In the genomic region with DNA sequence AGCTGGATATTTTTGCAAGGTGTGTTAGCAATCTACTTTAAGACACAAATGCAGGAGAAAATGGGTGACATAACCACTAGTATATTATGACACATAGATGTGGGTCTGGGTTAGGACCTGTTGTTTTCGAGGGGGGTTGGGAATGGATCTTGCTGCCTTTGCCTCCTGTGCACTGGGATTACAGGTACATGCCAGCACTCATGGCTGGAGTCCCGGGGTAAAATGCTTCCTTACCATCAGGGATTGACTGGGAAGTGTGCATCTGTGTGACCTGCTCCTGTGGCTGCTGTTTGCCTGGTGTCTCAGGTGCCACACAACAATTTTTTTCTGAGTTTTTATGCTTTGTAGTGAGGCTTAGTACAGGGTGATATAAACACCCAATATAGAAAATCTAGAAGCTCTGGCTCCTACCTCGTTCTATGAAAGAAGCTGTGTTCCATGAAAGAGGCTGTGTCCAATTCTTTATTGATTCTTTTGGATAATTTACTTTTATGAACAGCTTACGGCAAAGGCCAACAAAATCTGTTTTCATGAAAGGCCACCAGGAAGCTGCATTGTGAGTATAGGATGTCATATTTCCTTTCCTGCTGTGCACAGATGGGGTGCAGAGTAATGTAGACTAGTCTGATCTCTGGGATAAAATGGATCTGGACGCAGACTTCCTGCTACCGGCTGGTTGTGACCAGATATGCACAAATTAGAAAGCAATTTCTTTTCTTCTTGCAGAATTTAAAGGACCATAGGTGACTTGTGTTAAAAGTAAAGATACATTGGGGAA, we compare ENCODE assay signal across 24 mouse cellular contexts.
A peak's percentile ranks its signal among the peaks of the same experiment; 100 is the strongest.
DNase-seq lines count a peak whose midpoint lies in the region; ATAC-seq lines count a peak whose summit lies in the region.
"Had no signal": no experiment of that assay in that cellular context is flagged by ENCODE, and none has a peak within 500 bp of the region (broad histone marks: within the 10 kb centered on the region; RNA-seq: fewer than 3 reads in every experiment).

No protein-coding gene starts in this region.

- no peak overlapping the region for H3K4me3 ChIP-seq in limb, embryonic 12.5 days (replicated peaks)
- H3K4me3 ChIP-seq in limb, embryonic 10.5 days, result no peak overlapping the region
- H3K4me3 ChIP-seq in limb, embryonic 13.5 days, result no peak overlapping the region
- H3K4me3 ChIP-seq in forebrain, embryonic 12.5 days (replicated peaks), result no peak overlapping the region
- H3K4me3 ChIP-seq: forebrain, embryonic 15.5 days; heart, embryonic 10.5 days; megakaryocyte, embryonic 14.5 days; neural tube, embryonic 15.5 days; stomach, embryonic 15.5 days had no signal

- ATAC-seq in cerebellum, adult (ENCODE audit: insufficient number of reproducible peaks, low FRiP score, low TSS enrichment), result no peak
- ATAC-seq in limb, embryonic 12.5 days (ENCODE audit: insufficient number of reproducible peaks, insufficient read depth, low FRiP score, low TSS enrichment, low read depth), result no peak
- ATAC-seq in limb, embryonic 13.5 days (ENCODE audit: low FRiP score, low read depth), result no peak
- no peak for ATAC-seq in forebrain, embryonic 12.5 days (ENCODE audit: low FRiP score)
- ATAC-seq: forebrain, embryonic 15.5 days had no signal

- H3K9ac ChIP-seq in limb, embryonic 12.5 days (replicated peaks), result no peak overlapping the region
- no peak overlapping the region for H3K9ac ChIP-seq in limb, embryonic 13.5 days
- no peak overlapping the region for H3K9ac ChIP-seq in forebrain, embryonic 12.5 days
- H3K9ac ChIP-seq: forebrain, embryonic 15.5 days; neural tube, embryonic 15.5 days; stomach, embryonic 15.5 days had no signal

- peak; percentile 51 for DNase-seq in cerebellum, adult 11-12 months
- DNase-seq in limb, embryonic 10.5 days (ENCODE audit: low spot score), result no peak
- peak; percentile 63 for DNase-seq in cerebellum, adult 9-10 months
- DNase-seq: adrenal gland, postnatal 10 days; kidney, adult 2 months; kidney, postnatal 14 days; left cerebral cortex, postnatal 4 days; lung, adult 18-20 months; lung, postnatal 36 days; midbrain, embryonic 14.5 days; right cerebral cortex, adult 18-20 months; right cerebral cortex, postnatal 4 days; thymus, adult 2 months; thymus, postnatal 4 days had no signal

- H3K9me3 ChIP-seq in limb, embryonic 12.5 days, result no peaks in the 10 kb centered on the region
- no peaks in the 10 kb centered on the region for H3K9me3 ChIP-seq in limb, embryonic 10.5 days (replicated peaks)
- H3K9me3 ChIP-seq in limb, embryonic 13.5 days, result no peaks in the 10 kb centered on the region
- H3K9me3 ChIP-seq in forebrain, embryonic 12.5 days, result no peaks in the 10 kb centered on the region
- H3K9me3 ChIP-seq: forebrain, embryonic 15.5 days; heart, embryonic 10.5 days; neural tube, embryonic 15.5 days; stomach, embryonic 15.5 days had no signal

- no peak overlapping the region for H3K4me2 ChIP-seq in limb, embryonic 12.5 days
- peak overlapping the region; percentile 21; the same call in 1 of the 2 replicates for H3K4me2 ChIP-seq in limb, embryonic 13.5 days (replicated peaks)
- no peak overlapping the region for H3K4me2 ChIP-seq in forebrain, embryonic 12.5 days
- H3K4me2 ChIP-seq: forebrain, embryonic 15.5 days; liver, embryonic 11.5 days; neural tube, embryonic 15.5 days; stomach, embryonic 15.5 days had no signal

- peaks cover 48% of the 10 kb centered on the region for H3K4me1 ChIP-seq in limb, embryonic 12.5 days (replicated peaks)
- H3K4me1 ChIP-seq in limb, embryonic 10.5 days, result peaks cover 46% of the 10 kb centered on the region
- H3K4me1 ChIP-seq in limb, embryonic 13.5 days, result peaks cover 56% of the 10 kb centered on the region
- H3K4me1 ChIP-seq in forebrain, embryonic 12.5 days, result peaks cover 46% of the 10 kb centered on the region

- H3K36me3 ChIP-seq in limb, embryonic 12.5 days, result 0 out of 2 replicates have a peak, but pooled peaks cover under 1% of the 10 kb centered on the region
- no peaks in the 10 kb centered on the region for H3K36me3 ChIP-seq in limb, embryonic 10.5 days
- H3K36me3 ChIP-seq in limb, embryonic 13.5 days, result no peaks in the 10 kb centered on the region
- H3K36me3 ChIP-seq in forebrain, embryonic 12.5 days (replicated peaks), result no peaks in the 10 kb centered on the region
- H3K36me3 ChIP-seq: forebrain, embryonic 15.5 days; heart, embryonic 10.5 days; neural tube, embryonic 15.5 days; stomach, embryonic 15.5 days had no signal

- WGBS in limb, embryonic 12.5 days, result 39% methylated on average over 6 of the region's 6 CpGs
- 81% methylated on average over 6 of the region's 6 CpGs for WGBS in limb, embryonic 10.5 days
- WGBS in limb, embryonic 13.5 days, result 27% methylated on average over 6 of the region's 6 CpGs
- 72% methylated on average over 6 of the region's 6 CpGs for WGBS in forebrain, embryonic 12.5 days

- H3K27ac ChIP-seq in limb, embryonic 12.5 days, result peak overlapping the region; percentile 72; the same call in 1 of the 2 replicates
- H3K27ac ChIP-seq in limb, embryonic 10.5 days, result no peak overlapping the region
- H3K27ac ChIP-seq in limb, embryonic 13.5 days, result peak overlapping the region; percentile 28; the same call in 1 of the 2 replicates
- H3K27ac ChIP-seq in forebrain, embryonic 12.5 days, result no peak overlapping the region
- H3K27ac ChIP-seq: heart, embryonic 10.5 days; stomach, embryonic 15.5 days had no signal

- no peaks in the 10 kb centered on the region for H3K27me3 ChIP-seq in limb, embryonic 12.5 days
- H3K27me3 ChIP-seq in limb, embryonic 10.5 days (ENCODE audit: low read depth, poor library complexity, severe bottlenecking), result no peaks in the 10 kb centered on the region
- no peaks in the 10 kb centered on the region for H3K27me3 ChIP-seq in limb, embryonic 13.5 days
- no peaks in the 10 kb centered on the region for H3K27me3 ChIP-seq in forebrain, embryonic 12.5 days
- H3K27me3 ChIP-seq: forebrain, embryonic 15.5 days; megakaryocyte, embryonic 14.5 days; neural tube, embryonic 15.5 days; stomach, embryonic 15.5 days had no signal

Comparison
In these comparisons a context has a peak if more than half of its experiments do, and no peak if none do; other contexts are left out.
1. H3K27ac ChIP-seq: peak in limb, embryonic 12.5 days (single experiment) and limb, embryonic 13.5 days (single experiment); none in limb, embryonic 10.5 days (single experiment) and forebrain, embryonic 12.5 days (single experiment).